Mouse (Mus musculus) neural tube, embryonic 10.5 days (tissue): ENCODE results near the gene Tmem170.
"Not testable (repeated sequence)": the region's sequence is repeated elsewhere in the genome, so short reads cannot be mapped to it uniquely, and the experiment has no call there.

Experiments used
- DNase-seq: peaks from one replicate; pipeline ENCODE4 v3.0.0-alpha.2; 2017; ENCODE audit warnings: low spot score; ENCODE audit errors: extremely low spot score

Gene Tmem170

DNA sequence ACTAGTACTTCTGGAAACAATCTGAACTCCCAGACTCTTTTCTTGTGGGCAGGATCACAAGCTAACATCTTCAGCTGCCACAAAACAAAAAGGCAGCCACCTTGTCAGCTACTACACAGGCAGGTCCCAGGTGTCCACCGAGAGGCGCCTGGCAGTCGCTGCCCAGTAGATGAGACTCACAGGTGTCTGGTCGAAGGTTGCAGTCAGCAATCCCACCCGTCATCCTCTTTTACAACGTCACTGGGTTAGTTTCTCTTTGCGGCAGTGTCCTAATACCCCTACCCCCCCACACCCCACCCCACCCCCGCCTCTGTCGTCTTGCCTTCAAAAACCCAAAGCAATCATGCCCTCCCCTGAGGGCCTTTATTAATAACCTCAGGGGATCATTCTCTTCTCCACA is 792 bp downstream of the Tmem170 start:
- DNase-seq = no peak

DNA sequence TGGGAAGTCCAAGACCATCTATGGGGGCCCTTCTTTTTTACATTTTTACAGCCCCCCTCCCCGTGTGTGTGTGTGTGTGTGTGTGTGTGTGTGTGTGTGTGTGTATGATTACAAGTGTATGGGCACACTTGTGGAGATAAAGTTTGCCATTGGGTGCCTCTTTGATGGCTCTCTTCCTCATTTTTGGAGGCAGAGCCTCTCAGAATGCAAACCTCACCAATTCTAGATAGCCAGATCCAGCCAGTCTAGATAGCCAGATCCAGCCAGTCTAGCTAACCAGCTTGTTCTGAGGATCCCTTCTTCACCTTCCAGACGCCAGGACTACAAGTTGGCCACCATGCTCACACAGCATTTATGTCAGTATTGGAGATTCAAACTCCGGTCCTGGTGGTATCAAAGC is 5.3 kb downstream of the Tmem170 start:
- no peak for DNase-seq

DNA sequence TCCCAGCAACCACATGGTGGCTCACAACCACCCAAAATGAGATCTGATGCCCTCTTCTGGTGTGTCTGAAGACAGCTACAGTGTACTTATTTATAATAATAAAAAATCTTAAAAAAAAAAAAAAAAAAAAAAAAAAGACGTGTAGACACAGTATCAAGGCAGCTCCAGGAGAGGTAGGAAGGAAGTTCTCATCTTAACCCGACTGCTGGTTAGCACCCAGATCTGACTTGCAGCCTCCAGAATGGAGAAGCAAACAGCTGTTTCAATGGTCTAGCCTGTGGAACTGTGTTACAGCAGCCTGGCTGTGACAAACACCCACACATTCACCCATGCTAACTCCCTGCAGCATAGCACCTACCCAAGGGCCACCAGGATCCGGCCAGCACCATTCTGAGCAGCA is 6.2 kb downstream of the Tmem170 start:
- no peak for DNase-seq

DNA sequence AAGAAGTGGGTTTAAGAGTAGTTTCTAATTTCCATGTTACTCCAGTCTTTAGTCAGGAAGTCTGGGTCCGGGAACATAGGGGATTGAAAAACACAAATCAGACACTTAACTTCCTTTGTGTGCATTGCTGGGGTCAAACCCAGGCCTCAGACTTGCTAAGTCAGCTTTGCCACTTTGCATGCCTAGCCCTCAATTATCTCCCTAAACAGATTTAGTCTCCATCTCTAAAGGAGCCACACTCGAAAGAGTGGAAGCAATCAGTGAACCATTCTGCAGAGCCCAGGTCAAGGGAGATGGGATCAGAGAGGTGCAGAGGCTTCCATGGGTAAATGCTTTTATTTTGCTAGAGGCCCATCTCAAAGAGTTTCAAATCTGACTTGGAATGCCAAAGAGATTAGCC is 7.9 kb downstream of the Tmem170 start:
- DNase-seq = no peak

DNA sequence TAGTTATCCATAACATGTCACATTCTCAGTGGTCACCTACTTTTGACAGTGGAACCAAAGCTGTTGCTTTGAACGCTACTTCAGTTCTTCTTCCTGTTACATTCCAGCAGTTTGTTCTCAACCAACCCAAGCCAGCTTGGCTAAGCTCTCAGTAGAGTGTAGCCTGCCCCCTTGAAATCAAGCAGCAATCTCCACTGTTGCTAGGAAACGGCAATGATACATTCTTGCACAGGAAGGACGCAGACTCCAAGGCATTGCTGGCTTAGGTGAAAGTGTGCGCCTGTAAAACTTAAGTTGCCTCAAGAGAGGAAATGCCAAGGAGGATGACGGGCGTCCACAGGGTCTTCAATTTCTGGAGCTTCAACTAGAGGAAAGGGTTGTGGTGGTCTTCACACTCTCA is 10.7 kb downstream of the Tmem170 start:
- DNase-seq = no peak

DNA sequence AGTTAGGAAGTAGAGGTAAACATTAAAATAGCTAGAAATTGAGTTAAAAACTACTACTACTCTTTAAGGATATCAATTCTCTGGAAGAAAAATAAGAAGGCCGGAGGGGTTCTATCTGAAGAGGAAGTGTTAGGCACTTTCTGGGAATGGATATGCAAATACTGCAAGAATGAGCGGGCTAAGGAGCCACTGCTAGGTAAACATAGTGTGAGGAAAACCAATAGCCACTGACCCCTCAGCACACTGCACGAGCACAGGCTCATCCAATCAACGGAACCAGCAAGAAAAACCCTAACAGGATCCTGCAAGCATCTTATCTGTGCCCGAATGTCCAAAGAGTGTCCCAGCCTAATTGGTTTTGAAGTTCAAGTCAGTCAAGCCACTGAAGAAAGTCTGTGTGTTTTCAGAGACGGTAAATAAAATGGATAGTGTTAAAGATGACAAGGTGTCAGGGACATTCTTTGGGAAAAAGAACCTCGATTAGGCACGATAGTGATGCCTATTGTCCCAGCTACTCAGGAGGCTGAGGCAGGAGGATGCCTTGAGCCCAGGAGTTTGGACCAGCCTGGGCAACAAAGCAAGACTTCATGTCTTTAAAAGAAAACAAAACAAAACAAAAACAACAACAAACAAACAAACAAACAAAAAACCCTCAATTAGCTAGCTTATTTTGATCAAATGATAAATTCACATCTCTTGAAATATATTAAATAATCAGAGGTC is 11.3 kb downstream of the Tmem170 start:
- DNase-seq = no peak

DNA sequence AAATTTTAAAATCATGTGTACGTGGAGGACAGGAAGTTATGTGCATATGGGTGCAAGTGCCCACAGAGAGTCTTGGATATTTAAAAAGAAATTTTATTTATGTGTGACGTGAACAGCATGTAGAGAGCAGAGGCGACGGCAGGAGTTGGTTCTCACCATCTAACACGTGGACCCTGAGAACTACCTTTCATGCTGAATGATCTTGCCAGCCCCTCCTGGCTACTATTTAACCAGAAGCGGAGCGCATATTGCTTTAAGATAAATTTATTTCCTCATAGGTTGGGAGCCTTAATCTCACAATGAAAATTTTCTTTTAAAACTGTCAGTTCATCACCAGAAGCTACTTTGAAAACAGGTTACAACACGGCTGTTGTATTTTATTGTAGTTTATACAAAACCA is 11.9 kb downstream of the Tmem170 start:
- no peak for DNase-seq

DNA sequence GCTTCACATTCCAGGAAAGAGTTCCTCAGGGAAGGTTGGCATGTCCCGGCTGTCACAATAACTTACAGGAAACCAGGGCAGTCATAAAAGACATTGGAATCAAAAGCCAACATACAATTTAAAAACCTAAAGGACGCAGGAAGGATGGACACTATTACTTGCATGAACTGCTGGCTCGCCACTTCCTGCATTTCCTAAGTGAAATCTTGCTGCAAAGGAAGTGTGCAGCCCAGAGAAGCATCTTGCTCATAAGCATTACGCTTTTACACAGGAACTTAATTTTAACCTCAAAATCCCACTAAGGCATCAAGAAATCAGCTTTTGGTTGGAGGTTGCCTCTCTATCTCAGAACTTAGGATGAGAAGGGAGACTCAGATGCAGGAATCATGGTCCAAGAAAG is 13.3 kb downstream of the Tmem170 start:
- DNase-seq = no peak

DNA sequence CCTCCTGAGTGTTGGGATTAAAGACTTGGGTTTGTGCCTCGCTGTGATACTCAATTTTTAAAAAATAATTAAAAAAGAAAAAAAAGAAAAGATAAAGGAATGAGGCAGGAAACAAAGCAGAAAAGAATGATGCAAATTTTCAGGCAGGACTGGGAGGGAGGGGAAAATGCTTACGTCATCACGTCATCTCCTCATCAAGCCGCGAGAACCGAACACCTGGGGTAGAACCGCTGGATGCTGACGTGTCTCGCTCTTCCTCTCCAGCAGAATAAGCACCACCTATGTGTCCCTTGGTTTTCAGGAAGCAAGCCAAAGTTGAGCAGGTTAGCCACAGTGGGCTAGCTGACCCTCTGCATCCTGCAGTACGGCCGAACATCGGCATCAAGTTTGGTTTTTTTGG is 20.6 kb downstream of the Tmem170 start:
- no peak for DNase-seq

DNA sequence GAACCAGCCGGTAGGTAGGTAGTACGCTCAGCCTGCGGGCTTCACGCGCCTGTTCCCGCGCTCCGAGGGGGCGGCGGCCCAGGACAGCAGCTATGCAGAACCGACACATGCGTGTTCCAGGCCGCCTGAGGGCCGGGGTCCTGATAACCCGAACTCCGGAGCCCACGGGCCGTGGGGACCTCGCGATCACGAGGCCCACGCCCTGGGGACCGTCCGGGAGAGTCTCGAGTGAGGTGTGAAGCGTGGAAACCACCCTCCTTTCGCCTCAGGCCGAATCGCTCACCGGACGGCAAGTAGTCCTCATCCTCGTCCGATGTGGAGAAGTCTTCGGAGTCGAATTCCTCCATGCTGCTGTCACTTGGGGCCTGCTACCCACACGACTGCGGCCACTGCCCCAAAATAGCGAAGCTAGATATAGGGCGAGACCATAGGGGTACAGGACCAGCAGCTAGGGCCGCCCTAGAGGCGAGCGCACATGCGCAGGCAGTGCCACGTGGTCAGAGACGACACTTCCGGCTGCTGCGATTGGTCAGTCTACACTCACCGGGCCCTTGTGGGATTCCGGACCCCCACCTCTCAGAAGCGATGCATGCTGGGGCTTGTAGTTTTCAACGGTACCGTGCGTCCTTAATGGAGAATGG is 22.6 kb downstream of the Tmem170 start, which contains the start of gene Cfdp1:
Cfdp1 (minus strand) TSS at position 431 of the 641 bp plus-strand sequence.
- peak; percentile 95 for DNase-seq

DNA sequence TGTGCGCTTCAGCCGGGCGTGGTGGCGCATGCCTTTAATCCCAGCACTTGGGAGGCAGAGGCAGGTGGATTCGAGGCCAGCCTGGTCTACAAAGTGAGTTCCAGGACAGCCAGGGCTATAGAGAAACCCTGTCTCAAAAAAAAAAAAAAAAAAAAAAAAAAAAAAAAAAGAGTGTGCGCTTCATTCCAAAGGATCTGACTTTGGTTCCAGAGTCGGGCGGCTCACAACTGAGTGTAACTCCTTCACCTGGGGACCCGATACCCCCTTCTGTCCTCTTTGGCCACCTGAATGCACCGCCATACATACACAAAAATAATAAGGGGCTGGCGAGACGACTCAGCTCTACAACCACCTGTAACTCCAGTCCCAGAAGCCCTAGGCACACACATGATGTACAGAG is 23.3 kb downstream of the Tmem170 start:
- not testable (repeated sequence) for DNase-seq

DNA sequence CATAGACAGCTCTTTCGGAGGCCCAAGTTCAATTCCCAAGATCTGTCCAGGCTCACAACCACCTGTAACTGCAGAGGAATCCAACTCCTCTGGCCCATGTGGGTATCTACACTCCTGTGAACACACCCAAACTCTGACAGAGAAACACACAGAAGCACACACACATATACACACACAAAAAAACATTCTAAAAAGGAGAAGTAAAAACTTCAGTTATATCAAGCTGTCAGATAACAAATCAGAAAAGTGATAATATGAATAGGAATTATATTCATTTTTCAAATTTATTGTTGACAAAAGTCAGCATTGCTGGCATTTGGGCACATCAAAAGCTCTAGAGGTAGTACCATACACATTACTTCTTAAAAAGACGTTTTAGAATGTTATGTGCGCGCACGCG is 29.8 kb downstream of the Tmem170 start:
- DNase-seq = no peak

DNA sequence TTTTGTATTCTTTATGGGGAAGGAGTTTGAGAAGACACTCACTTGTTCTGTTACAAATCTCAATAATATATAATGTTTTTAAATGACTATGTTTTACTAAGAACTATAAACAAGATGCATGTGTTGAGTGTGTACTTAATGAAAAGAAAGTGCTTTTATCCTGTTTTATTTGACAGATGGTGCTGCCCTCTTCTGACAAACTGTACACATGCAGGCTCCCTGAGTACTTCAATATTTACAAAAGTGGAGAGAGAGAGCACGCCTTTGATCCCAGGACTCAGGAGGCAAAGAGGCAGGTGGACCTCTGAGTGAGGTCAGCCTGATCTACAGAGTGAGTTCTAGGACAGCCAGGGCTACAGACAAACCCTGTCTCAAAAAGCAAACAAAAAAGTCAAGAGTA is 41.0 kb downstream of the Tmem170 start:
- no peak for DNase-seq

DNA sequence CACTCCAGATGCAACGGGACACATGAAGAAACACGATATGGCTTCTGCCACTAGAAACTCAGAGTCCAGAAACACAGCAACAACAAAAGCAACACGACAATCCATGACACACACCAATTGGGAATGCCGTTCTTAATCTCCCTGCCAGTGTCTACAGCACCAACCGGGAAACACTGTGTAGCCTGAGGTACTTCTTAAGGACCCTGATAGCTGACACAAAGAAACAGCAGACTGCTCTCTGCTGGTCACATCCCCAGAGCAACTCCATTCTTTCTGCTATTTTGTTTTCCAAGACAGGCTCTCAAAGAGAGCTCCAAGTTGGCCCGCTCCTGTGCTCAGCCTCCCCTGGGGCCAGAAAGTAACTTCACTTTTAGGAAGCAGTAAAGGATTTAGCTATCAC is 42.5 kb downstream of the Tmem170 start:
- DNase-seq = no peak

DNA sequence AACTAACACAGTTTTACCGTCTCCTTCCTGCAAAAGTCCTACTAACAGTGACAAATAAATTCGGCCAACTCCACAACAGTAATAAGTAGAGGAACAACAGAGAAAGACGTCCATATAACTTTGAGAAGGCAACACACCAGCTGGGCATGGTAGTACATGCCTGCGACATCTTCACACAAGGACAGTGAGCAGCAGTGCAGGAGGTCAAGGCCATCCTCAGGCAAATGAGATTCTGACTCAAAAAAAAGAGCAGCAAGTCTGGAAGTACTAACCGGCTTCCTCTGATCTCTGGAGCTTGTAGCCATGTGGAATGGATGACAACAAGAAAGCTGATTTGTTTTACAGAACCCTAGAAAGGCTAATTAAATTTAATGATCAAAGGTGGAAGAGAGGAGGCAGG is 43.6 kb downstream of the Tmem170 start:
- DNase-seq = no peak

DNA sequence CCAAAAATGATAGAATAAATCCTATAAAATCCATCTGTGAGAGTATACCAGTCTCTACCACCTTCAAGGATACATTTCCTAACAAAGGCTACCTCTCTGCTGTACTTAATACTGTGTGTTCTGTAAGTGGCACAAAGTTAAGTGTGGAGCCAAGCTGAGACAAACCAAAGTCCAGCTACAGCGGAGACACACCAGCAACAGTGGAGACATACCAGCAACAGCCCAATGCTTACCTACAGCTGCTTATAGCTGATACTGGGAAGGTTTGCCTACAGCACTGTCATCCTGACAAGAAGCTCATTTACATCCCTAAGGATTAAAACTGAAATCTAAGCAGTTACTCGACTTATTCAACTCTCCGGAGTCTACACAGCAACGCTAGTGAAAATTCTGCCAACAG is 44.6 kb downstream of the Tmem170 start:
- no peak for DNase-seq

DNA sequence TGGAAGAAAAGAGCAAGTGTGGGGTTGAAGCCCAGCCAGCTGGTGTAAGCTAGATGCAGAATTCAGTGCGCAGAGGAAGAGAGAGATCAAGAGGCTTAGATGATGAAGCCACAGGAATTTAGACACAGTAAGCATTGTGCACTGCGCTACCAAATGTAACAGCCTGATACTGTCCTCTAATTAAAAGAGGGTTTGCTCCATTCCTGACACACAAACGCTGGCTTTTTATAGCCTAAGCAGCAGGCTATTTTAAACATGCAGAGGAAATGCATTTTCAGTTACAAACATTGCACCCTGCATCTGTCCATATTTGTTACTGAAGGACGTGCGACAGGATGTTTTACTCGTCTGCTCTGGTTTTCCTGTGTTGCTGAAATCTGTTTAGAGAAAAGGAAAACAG is 48.0 kb downstream of the Tmem170 start:
- no peak for DNase-seq

DNA sequence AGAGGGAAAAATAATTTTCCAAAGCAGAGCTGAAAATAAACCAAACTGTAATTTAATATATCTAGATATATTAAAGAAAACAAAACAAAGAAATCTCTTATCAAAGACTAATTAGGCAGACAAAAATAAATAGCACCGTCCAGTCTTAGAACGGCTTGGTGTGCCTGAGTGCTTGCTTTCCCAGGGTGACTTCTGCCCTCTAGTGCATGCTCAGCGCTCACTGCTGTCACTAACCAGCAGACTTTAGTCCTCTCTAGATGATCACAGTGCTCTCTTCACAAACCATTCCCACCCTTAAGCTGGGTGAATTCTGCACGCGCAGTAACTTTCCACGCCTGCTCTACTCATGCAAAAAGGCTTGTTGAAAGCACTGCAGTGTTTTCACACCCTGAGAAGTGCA is 51.3 kb downstream of the Tmem170 start:
- no peak for DNase-seq

DNA sequence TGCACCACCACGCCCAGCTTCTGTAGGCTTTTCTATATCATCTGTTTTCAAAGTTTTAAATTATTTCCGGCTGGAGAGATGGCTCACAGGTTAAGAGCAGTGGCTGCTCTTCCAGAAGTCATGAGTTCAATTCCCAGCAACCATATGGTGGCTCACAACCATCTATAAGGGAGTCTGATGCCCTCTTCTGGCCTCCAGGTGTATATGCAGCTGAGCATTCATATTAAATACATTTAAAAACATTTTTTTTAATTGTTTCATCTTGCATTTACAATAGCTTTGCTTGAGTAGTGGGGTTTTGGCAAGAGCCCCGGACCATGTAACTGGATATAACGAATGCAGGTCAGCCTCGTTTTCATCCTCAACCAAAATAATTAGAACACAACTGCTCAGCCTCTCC is 52.2 kb downstream of the Tmem170 start:
- no peak for DNase-seq

DNA sequence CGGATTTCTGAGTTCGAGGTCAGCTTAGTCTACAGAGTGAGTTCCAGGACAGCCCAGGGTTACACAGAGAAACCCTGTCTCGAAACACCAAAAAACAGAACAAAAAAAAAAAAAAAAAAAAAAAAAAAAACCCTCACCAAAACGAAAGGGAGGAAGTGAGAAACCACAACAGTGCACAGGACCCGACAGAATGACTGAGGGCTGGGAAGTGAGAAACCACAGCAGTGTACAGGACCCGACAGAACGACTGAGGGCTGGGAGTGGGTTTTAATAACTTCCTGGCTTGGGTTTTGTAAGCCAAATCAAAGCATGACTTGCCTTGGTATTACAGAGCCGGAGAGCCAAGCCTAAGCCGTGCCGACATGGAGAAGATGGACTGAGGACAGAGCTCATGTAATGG is 55.4 kb downstream of the Tmem170 start:
- no peak for DNase-seq

DNA sequence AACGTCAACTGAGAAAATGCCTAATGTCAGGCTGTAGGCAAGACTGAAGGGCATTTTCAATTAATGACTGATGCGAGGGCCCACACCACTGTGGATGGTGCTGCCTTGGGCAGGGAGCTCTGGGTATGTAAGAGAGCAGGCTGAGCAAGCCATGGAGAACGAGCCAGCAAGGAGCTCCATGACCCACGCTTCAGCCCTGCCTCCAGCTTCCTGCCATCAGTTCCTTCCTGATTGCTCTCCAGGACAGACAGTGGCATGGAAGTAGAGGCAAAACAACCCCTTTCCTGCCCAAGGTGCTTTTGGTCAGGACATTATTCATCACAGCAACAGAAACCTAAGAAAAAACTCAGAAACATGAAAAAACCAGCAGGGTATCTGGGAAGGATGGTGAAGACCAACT is 55.9 kb downstream of the Tmem170 start:
- no peak for DNase-seq

DNA sequence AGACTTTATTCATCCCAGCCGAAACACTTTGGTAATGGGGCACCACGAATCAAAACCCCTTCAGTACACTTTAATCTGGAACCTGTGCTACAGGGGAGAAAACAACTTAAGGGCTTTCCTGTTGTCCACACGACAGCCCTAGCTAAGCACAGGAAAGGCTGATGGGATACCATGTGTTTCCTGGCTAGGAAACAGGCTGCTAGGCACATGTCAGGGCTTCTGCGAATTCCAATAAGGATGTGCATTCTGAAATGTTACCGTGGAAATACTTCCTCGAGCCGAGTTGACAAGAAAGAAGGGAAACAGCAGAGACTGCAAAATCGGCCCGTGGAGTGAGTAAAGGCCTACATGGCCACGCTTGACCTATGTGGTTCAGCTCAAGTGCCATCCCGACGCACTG is 56.5 kb downstream of the Tmem170 start:
- DNase-seq = no peak

DNA sequence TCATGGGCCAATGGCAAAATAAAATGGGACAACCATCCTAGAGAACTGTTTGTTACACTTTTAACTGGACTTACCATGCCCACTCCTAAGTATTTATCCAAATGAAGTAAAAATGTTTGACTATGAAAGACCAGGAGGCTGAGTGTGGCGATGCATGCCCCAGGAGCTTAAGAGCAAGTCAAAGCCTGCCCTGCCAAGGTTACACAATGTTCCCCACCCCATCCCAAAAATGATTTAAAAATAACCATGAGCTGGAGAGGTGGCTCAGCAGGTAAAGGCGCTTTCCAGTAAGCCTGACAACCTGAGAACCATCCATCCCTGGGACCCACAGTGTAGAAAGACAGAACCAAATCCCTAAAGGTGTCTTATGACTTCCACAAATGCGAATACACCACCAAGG is 58.0 kb downstream of the Tmem170 start:
- no peak for DNase-seq
